Mouse (Mus musculus) layer of hippocampus, adult 2 months (tissue): Measurements from ENCODE around the gene Npas2. TPM values are rescaled to one million over a fixed set of nuclear protein-coding genes. Genes with fewer than 3 reads are reported as not detected.

Source experiments
- DNase-seq, 2 experiments: peaks; one replicate each; pipeline ENCODE4 v3.0.0; 2022; ENCODE audit warnings: low spot score in 2 of 2
- H3K27ac ChIP-seq: fragments of 200-600 bp; 2 replicates; pipeline ENCODE4 v1.8.1; 2022
- H3K4me3 ChIP-seq: fragments of 200-600 bp; 2 replicates; pipeline ENCODE4 v1.8.1; 2022; ENCODE audit warnings: mild to moderate bottlenecking
- CTCF ChIP-seq: fragments of 200-600 bp; conservative IDR thresholded peaks from 2 replicates; pipeline ENCODE4 v1.8.1; 2022; ENCODE audit warnings: antibody characterized with exemption, mild to moderate bottlenecking, moderate library complexity
- total RNA-seq, 2 experiments: library from RNA; stranded (reverse); gene quantifications; 2 replicates each; pipeline ENCODE4 v1.2.3; 2021

Gene Npas2
- total RNA-seq, 2 experiments from 2014 or later, result 35.7 to 36.3 TPM

- TF ChIP-seq CTCF, result no peak
- peak in 1 of 2 experiments; percentile 31 for DNase-seq
- Histone ChIP-seq H3K27ac (0 out of 2 replicates have a peak overlapping the region, but pooled peaks have one; percentile 5), H3K4me3 (no peak overlapping the region)
Measured at GRCm38 (mm10) chr1:39387497-39387896, 194.0 kb downstream of the Npas2 start.

GRCm38 (mm10) chr1:39388163-39388562 is 194.6 kb downstream of the Npas2 start:
- Histone ChIP-seq H3K27ac (no peak overlapping the region), H3K4me3 (no peak overlapping the region)
- no peak for DNase-seq
- TF ChIP-seq CTCF, result no peak

- TF ChIP-seq CTCF, result no peak
- Histone ChIP-seq H3K4me3 (no peak overlapping the region), H3K27ac (no peak overlapping the region)
- DNase-seq, result no peak
Measured at GRCm38 (mm10) chr1:39389338-39389737, 195.8 kb downstream of the Npas2 start.

- Histone ChIP-seq H3K4me3 (no peak overlapping the region), H3K27ac (no peak overlapping the region)
- no peak for TF ChIP-seq CTCF
- DNase-seq, result no peak
Measured at GRCm38 (mm10) chr1:39391652-39392051, 198.1 kb downstream of the Npas2 start.

- H3K27ac ChIP-seq, result no peak overlapping the region
- no peak overlapping the region for H3K4me3 ChIP-seq
- peak; percentile 98 for TF ChIP-seq CTCF
- DNase-seq, result peak; percentile 63 to 84
Measured at GRCm38 (mm10) chr1:39392189-39392588, 198.7 kb downstream of the Npas2 start.

GRCm38 (mm10) chr1:39393217-39393867 is 199.8 kb downstream of the Npas2 start:
- Histone ChIP-seq H3K4me3 (no peak overlapping the region), H3K27ac (no peak overlapping the region)
- no peak for TF ChIP-seq CTCF
- DNase-seq, result no peak

GRCm38 (mm10) chr1:39394096-39394495 is 200.6 kb downstream of the Npas2 start:
- Histone ChIP-seq H3K27ac (no peak overlapping the region), H3K4me3 (no peak overlapping the region)
- TF ChIP-seq CTCF, result no peak
- DNase-seq, result no peak

- DNase-seq, result no peak
- no peak overlapping the region for H3K4me3 ChIP-seq
- H3K27ac ChIP-seq, result no peak overlapping the region
- TF ChIP-seq CTCF, result no peak
Measured at GRCm38 (mm10) chr1:39394650-39395049, 201.1 kb downstream of the Npas2 start.

GRCm38 (mm10) chr1:39396347-39396746 is 202.8 kb downstream of the Npas2 start:
- DNase-seq, result no peak
- no peak overlapping the region for H3K27ac ChIP-seq
- no peak for TF ChIP-seq CTCF
- no peak overlapping the region for H3K4me3 ChIP-seq

- DNase-seq, result no peak
- no peak overlapping the region for H3K27ac ChIP-seq
- no peak for TF ChIP-seq CTCF
- no peak overlapping the region for H3K4me3 ChIP-seq
Measured at GRCm38 (mm10) chr1:39398284-39398683, 204.8 kb downstream of the Npas2 start.

- DNase-seq, result no peak
- Histone ChIP-seq H3K4me3 (no peak overlapping the region), H3K27ac (no peak overlapping the region)
- no peak for TF ChIP-seq CTCF
Measured at GRCm38 (mm10) chr1:39399228-39399627, 205.7 kb downstream of the Npas2 start.

- no peak overlapping the region for H3K4me3 ChIP-seq
- TF ChIP-seq CTCF, result no peak
- DNase-seq, result no peak
- no peak overlapping the region for H3K27ac ChIP-seq
Measured at GRCm38 (mm10) chr1:39400173-39400572, 206.6 kb downstream of the Npas2 start.

GRCm38 (mm10) chr1:39407108-39407507 is 213.6 kb downstream of the Npas2 start:
- no peak for DNase-seq
- H3K4me3 ChIP-seq, result no peak overlapping the region
- peak; percentile 37 for TF ChIP-seq CTCF
- H3K27ac ChIP-seq, result no peak overlapping the region

GRCm38 (mm10) chr1:39408123-39408522 is 214.6 kb downstream of the Npas2 start:
- DNase-seq, result no peak
- Histone ChIP-seq H3K27ac (no peak overlapping the region), H3K4me3 (no peak overlapping the region)
- TF ChIP-seq CTCF, result no peak

GRCm38 (mm10) chr1:39408668-39409067 is 215.1 kb downstream of the Npas2 start:
- Histone ChIP-seq H3K4me3 (no peak overlapping the region), H3K27ac (no peak overlapping the region)
- DNase-seq, result no peak
- no peak for TF ChIP-seq CTCF
